Mouse (Mus musculus): Measurements from ENCODE around the gene Rac1.

- TF ChIP-seq CTCF (IDR thresholded peaks at IDR 0.05; ENCODE audit: low read depth) = no peak
- TF ChIP-seq EP300 (IDR thresholded peaks at IDR 0.05; ENCODE audit: low read depth) = no peak
These were observed 10.8 kb downstream of the Rac1 start for GRCm38 (mm10) chr5:143517005-143517404.
